Mouse (Mus musculus) neural tube, embryonic 15.5 days (tissue): ENCODE data around the gene Gm29797. TPM values are rescaled to one million over a fixed set of nuclear protein-coding genes. Genes with fewer than 3 reads are reported as not detected.
A peak's percentile ranks its signal among the peaks of the same experiment; 100 is the strongest.

Experiments
- ATAC-seq: fragments of 200-750 bp; cut with Nextera tagmentation; 2 replicates; pipeline ENCODE4 v1.8.0; 2017; ENCODE audit warnings: mild to moderate bottlenecking, moderate TSS enrichment, moderate library complexity; ENCODE audit not compliant: low FRiP score
- H3K27ac ChIP-seq: fragments of 300-500 bp; sonication (generic); replicated peaks from 2 replicates; pipeline ENCODE4 v1.5.1; 2015; ENCODE audit warnings: mild to moderate bottlenecking, inconsistent platforms
- H3K27me3 ChIP-seq: fragments of 300-500 bp; sonication (generic); replicated peaks from 2 replicates; pipeline ENCODE4 v1.6.1; 2015; ENCODE audit warnings: inconsistent platforms
- H3K36me3 ChIP-seq: fragments of 300-500 bp; sonication (generic); 2 replicates; pipeline ENCODE4 v1.6.1; 2015; ENCODE audit warnings: inconsistent platforms
- H3K4me1 ChIP-seq: fragments of 300-500 bp; sonication (generic); 2 replicates; pipeline ENCODE4 v1.6.1; 2015; ENCODE audit warnings: inconsistent platforms
- H3K4me2 ChIP-seq: fragments of 300-500 bp; sonication (generic); 2 replicates; pipeline ENCODE4 v1.6.1; 2015; ENCODE audit warnings: inconsistent platforms, mild to moderate bottlenecking, moderate library complexity
- H3K4me3 ChIP-seq: fragments of 300-500 bp; sonication (generic); replicated peaks from 2 replicates; pipeline ENCODE4 v1.5.1; 2015; ENCODE audit warnings: mild to moderate bottlenecking, inconsistent platforms
- H3K9ac ChIP-seq: fragments of 300-500 bp; sonication (generic); replicated peaks from 2 replicates; pipeline ENCODE4 v1.6.1; 2015; ENCODE audit warnings: mild to moderate bottlenecking, inconsistent platforms
- H3K9me3 ChIP-seq: fragments of 300-500 bp; sonication (generic); replicated peaks from 2 replicates; pipeline ENCODE4 v1.6.1; 2016; ENCODE audit warnings: inconsistent platforms
- WGBS: fragments of 180-500 bp; shearing (Covaris S2); methylation state at CpG from one replicate; pipeline ENCODE4 v1.1.7; 2015; ENCODE audit warnings: mixed read lengths; 5-methylcytosine and 5-hydroxymethylcytosine counted together
- polyA plus RNA-seq: library from polyadenylated mRNA; unstranded; fragments of >200 nt; fragmentation: Nextera tagmentation; extraction: Ambion mirVana; gene quantifications from 2 replicates; pipeline ENCODE4 v1.2.1, GENCODE M21; 2015

The Gm29797 gene
- 0.20 and 1.3 TPM in 2 replicates for polyA plus RNA-seq

DNA sequence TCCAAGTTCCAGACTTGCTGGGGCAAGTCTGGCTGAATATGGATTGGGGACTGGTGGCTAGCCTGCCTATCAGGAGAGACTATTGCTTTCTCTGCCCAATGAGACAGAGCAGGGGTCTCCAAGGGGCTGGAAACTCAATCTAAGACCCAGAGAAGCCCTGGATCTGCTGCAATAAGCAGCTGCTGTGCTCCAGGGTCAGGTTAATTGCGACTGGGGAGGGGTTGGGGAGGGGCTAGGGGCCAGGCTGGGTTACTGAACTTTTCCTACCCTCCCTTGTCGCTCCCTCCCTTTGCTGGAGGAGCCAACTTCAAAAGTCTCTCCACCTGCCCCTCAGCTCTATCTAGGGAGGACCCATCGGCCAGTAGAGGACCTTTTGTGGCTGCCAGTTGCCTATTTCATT is at the start of gene Gm29797:
Gene Gm29797, plus strand, starts transcription at position 301 of the 400 bp plus-strand sequence.
- Histone ChIP-seq H3K9me3 (no peaks in the 10 kb centered on the region), H3K9ac (no peak within 1 kb of the TSS), H3K36me3 (peaks cover 45% of the 10 kb centered on the region), H3K27me3 (no peaks in the 10 kb centered on the region), H3K4me3 (no peak within 1 kb of the TSS), H3K4me1 (peaks cover 7% of the 10 kb centered on the region; the same call in 1 of the 2 replicates), H3K4me2 (no peak within 1 kb of the TSS), H3K27ac (no peak within 1 kb of the TSS)
- no peak for ATAC-seq
- 53% methylated on average over 3 of the region's 3 CpGs for WGBS

DNA sequence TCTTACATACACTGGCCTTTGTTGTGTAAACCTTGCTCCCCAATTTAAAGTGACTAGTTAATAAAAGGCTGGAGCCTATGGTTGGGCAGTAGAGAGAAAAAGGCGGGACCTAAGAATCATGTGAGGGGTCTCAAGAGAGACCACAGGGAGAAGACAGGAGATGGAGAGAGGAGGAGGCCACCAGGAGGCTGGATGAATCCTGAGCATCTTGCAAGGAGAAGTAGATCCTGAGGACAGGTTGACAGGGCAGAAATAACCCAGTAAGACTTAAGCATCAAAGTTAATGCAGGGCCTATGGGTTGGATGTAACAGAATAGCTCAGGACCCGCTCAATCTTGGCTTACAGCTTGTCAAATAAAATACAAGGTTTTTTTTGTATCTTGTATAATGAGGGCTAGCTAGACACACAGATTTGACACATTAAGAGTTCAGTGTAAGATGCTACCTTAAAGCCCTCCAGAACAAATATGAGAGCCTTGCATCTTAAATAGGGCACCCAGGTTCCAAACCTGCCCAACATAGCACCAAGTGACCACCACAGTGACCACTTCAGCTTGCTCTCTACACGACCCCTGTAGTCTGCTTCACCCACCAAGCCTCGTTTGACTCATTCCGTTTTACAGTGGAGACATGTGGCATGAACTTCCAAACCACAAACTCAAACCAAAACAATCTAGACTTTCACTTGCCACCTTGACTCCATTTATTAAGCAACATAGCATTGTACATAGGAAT is 37.9 kb upstream of the Gm29797 start:
- peaks cover 56% of the 10 kb centered on the region for H3K36me3 ChIP-seq
- WGBS: 88% methylated on average over 5 of the region's 5 CpGs
- no peak for ATAC-seq

DNA sequence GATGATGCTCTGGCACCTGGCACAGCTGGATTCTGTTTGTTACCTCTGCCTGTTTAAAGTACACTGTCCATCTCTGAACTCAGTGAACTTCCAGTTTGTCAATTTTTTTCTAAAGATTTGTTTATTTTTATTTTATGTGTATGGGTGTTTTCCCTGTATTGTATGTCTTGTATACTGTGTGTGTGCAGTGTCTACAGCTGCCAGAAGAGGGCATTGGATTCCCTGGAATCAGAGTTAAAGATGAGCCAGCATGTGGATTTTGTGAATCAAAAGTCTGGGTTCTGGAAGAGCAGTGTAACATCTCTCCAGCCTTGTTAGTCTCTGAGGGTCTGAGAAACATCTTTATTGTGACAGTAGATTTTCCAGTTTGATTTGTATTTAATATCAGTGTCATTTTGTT is 33.4 kb upstream of the Gm29797 start:
- no peak overlapping the region for H3K9ac ChIP-seq
- ATAC-seq: no peak
- no peaks in the 10 kb centered on the region for H3K9me3 ChIP-seq
- peaks cover 59% of the 10 kb centered on the region for H3K36me3 ChIP-seq
- H3K4me2 ChIP-seq: no peak overlapping the region
- no peak overlapping the region for H3K27ac ChIP-seq
- no peak overlapping the region for H3K4me3 ChIP-seq
- H3K27me3 ChIP-seq: no peaks in the 10 kb centered on the region
- no peaks in the 10 kb centered on the region for H3K4me1 ChIP-seq

More for the DNA sequence above, 37.9 kb upstream of the Gm29797 start:
- Histone ChIP-seq H3K27me3 (no peaks in the 10 kb centered on the region), H3K4me2 (no peak overlapping the region), H3K27ac (no peak overlapping the region), H3K4me3 (no peak overlapping the region), H3K9me3 (no peaks in the 10 kb centered on the region), H3K4me1 (no peaks in the 10 kb centered on the region), H3K9ac (no peak overlapping the region)

DNA sequence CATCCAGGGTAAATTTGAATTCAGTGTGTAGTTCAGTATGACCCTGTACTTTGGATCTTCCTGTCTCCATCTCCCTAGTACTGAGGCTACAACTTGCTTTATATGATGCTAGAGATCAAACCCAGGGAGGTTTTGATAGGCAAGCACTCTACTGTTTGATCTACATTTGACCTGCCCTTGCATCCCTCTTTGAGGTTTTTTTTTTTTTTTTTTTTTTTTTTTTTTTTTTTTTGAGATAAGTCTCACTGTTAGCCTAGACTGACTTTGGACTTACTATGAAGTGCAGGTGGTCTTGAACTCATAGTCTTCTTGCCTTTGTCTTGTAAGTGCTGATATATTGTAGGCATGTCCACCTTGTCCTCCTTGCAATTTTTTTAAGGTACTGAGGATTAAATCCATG is 28.4 kb upstream of the Gm29797 start:
- Histone ChIP-seq H3K4me1 (no peaks in the 10 kb centered on the region), H3K27ac (no peak overlapping the region), H3K4me2 (no peak overlapping the region), H3K9ac (no peak overlapping the region), H3K4me3 (no peak overlapping the region), H3K36me3 (peaks cover 46% of the 10 kb centered on the region), H3K9me3 (no peaks in the 10 kb centered on the region), H3K27me3 (no peaks in the 10 kb centered on the region)
- no peak for ATAC-seq

DNA sequence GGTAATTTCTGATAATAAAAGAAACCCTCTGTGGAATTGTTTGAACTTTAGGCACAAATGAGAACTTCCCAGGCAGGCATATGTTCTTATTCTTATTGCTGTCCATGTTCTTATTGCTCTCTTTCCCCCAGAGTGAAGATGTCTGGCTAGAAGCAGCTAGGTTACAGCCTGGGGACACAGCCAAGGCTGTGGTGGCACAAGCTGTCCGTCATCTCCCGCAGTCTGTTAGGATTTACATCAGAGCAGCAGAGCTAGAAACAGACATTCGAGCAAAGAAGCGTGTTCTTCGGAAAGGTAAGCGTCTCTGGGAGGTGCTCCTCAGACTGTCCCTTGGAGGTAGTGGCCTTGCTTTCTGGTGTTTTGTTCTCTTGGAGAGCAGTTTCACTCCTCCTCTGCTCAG is 24.2 kb upstream of the Gm29797 start:
- no peak overlapping the region for H3K9ac ChIP-seq
- no peak overlapping the region for H3K4me2 ChIP-seq
- H3K4me1 ChIP-seq: no peaks in the 10 kb centered on the region
- no peak for ATAC-seq
- H3K27ac ChIP-seq: no peak overlapping the region
- H3K9me3 ChIP-seq: no peaks in the 10 kb centered on the region
- H3K36me3 ChIP-seq: peaks cover 64% of the 10 kb centered on the region
- 98% methylated on average over 6 of the region's 6 CpGs for WGBS
- no peaks in the 10 kb centered on the region for H3K27me3 ChIP-seq
- no peak overlapping the region for H3K4me3 ChIP-seq

DNA sequence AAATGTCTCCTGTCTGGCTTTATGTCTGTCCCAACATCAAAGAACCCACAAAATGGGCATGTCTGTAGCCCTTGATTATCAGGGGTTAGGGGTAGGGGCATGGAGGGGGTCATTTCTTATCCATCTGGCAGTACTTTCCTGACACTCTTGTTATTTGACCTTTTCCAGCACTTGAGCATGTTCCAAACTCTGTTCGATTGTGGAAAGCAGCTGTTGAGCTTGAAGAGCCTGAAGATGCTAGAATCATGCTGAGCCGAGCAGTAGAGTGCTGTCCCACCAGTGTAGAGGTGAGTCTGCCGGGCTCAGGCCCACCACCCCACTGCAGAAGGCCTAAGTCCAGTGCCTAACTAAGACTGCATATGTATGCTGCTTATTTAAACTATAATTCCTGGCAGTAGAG is 21.0 kb upstream of the Gm29797 start:
- Histone ChIP-seq H3K9ac (no peak overlapping the region), H3K27ac (no peak overlapping the region)

DNA sequence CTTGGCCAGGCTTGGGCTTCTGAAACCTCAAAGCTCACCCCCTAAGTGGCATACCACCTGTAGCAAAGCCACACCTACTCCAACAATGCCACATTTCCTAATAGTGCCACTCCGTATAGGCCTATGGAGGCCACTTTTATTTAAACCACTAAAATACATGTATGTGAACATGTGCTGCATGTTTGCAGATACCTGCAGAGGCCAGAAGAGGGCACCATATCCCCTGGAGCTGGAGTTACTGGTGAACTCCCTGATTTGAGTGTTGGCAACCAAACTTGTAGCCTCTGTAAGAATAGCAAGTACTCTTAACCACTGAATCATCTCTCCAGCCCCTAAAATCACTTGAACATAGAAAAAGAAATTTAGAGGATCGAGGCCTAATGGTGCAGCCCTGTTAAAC is 12.5 kb upstream of the Gm29797 start:
- ATAC-seq: no peak
- Histone ChIP-seq H3K4me3 (no peak overlapping the region), H3K36me3 (peaks cover 81% of the 10 kb centered on the region), H3K4me2 (no peak overlapping the region), H3K4me1 (no peaks in the 10 kb centered on the region), H3K27ac (no peak overlapping the region), H3K27me3 (no peaks in the 10 kb centered on the region), H3K9me3 (no peaks in the 10 kb centered on the region), H3K9ac (no peak overlapping the region)
- WGBS: 97% methylated on average over 2 of the region's 2 CpGs

More for the DNA sequence above, 21.0 kb upstream of the Gm29797 start:
- Histone ChIP-seq H3K4me2 (no peak overlapping the region), H3K36me3 (peaks cover 77% of the 10 kb centered on the region), H3K4me1 (no peaks in the 10 kb centered on the region), H3K4me3 (no peak overlapping the region), H3K27me3 (no peaks in the 10 kb centered on the region), H3K9me3 (no peaks in the 10 kb centered on the region)
- 95% methylated on average over 3 of the region's 3 CpGs for WGBS
- ATAC-seq: no peak

DNA sequence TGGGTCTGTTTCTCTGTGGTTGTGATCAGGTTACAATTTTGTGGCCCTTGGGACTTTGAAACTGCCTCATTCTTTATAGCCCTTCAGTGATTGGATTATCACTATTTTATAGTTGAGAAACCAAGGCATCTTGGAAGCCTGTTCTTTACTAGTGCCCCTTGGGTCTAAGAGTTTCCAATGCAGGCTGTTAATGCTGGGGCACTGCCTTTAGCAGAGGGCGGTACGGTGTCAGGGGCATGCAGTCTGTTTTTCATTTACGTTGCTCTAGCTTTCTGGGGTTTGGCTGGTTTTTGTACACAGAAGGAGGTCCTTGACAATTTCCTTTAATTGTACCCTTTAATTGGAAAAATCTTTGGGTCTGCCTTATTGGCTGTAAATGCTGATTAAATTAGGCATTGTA is 11.2 kb upstream of the Gm29797 start:
- no peaks in the 10 kb centered on the region for H3K27me3 ChIP-seq
- H3K27ac ChIP-seq: no peak overlapping the region
- H3K9me3 ChIP-seq: no peaks in the 10 kb centered on the region
- WGBS: 82% methylated on average over 3 of the region's 3 CpGs
- no peak overlapping the region for H3K9ac ChIP-seq
- H3K4me3 ChIP-seq: no peak overlapping the region
- H3K4me2 ChIP-seq: no peak overlapping the region
- peaks cover 83% of the 10 kb centered on the region for H3K36me3 ChIP-seq
- no peaks in the 10 kb centered on the region for H3K4me1 ChIP-seq
- no peak for ATAC-seq

DNA sequence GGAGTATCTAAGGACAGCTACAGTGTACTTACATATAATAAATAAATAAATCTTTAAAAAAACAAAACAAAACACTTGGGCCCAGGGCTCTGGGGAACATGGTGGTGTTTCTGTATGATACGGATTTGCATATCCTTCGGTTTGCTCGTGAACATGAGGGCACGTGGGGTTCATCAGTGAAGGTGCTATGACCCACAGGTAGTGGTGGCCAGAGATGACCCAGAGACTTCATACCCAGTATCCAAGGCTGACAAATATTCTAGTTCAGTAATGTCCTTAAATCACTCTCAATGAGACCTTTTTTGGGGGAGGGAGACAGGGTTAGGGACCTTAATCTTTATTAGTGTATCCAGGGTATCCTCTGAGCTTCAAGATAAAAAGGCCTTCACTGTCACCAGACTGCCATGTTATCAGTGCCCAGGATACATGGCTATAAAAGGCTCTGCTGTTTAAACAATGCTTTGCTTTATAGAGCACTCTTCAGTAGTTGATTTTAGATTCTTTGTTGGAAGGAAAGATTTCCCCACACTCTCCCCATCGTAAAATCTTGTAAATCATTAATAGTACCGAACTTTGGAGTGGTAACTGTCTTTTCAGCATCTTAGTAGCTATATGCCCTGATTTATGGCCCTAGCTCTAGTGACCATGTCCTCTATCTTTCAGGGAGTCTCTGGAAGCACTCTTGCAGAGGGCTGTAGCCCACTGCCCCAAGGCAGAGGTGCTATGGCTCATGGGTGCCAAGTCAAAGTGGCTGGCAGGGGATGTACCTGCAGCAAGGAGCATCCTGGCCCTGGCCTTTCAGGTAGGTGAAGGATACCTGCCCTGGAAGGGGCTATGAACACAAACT is 10.0 kb upstream of the Gm29797 start:
- WGBS: 83% methylated on average over 6 of the region's 6 CpGs
- H3K27me3 ChIP-seq: no peaks in the 10 kb centered on the region
- no peak for ATAC-seq

DNA sequence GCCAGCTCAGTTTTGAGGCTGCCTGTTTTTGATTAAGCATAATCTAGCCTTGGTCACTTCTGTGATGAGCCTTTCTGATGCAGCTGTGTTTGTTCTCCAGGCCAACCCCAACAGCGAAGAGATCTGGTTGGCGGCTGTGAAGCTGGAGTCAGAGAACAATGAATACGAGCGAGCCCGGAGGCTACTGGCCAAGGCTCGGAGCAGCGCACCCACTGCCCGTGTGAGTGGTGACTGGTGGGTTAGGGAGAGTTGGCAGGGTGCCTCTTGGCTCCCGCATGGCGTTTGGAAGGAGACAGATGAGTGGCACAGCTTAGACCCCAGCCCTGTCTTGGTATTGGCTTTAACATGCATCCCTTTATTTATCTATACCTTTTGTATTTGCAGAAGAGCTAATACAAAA is 7.9 kb upstream of the Gm29797 start:
- no peaks in the 10 kb centered on the region for H3K4me1 ChIP-seq
- peaks cover 81% of the 10 kb centered on the region for H3K36me3 ChIP-seq
- no peaks in the 10 kb centered on the region for H3K9me3 ChIP-seq
- H3K4me3 ChIP-seq: no peak overlapping the region
- 87% methylated on average over 10 of the region's 10 CpGs for whole genome bisulfite sequencing
- H3K27ac ChIP-seq: no peak overlapping the region
- no peak for ATAC-seq
- H3K9ac ChIP-seq: no peak overlapping the region
- no peak overlapping the region for H3K4me2 ChIP-seq
- no peaks in the 10 kb centered on the region for H3K27me3 ChIP-seq

More for the DNA sequence above, 10.0 kb upstream of the Gm29797 start:
- Histone ChIP-seq H3K4me1 (no peaks in the 10 kb centered on the region), H3K4me2 (no peak overlapping the region), H3K27ac (no peak overlapping the region), H3K36me3 (peaks cover 78% of the 10 kb centered on the region), H3K9me3 (no peaks in the 10 kb centered on the region), H3K9ac (no peak overlapping the region), H3K4me3 (no peak overlapping the region)

DNA sequence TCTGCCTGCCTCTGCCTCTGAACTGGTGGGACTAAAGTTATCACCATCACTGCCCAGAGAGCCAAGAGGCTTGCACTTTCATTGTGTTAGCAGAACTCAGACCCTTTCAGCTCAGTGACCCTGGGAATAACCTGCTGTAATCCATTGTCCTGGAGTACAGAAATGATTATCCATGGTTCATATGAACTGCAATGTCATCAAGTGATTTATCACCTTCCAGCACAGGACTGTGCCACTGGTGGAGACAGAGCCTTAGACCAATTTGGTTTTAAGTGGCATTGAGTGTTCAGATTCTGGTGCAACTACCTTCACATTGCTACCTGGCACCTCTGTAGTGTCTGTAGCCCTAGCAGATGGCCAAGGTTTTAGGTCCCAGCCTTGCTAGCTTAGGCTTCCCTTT is 3.8 kb upstream of the Gm29797 start:
- H3K4me1 ChIP-seq: 0 out of 2 replicates have a peak, but pooled peaks cover 2% of the 10 kb centered on the region
- peaks cover 76% of the 10 kb centered on the region for H3K36me3 ChIP-seq
- H3K27me3 ChIP-seq: no peaks in the 10 kb centered on the region
- H3K4me3 ChIP-seq: no peak overlapping the region
- H3K4me2 ChIP-seq: no peak overlapping the region
- H3K9me3 ChIP-seq: no peaks in the 10 kb centered on the region
- ATAC-seq: no peak
- H3K27ac ChIP-seq: no peak overlapping the region
- H3K9ac ChIP-seq: no peak overlapping the region

DNA sequence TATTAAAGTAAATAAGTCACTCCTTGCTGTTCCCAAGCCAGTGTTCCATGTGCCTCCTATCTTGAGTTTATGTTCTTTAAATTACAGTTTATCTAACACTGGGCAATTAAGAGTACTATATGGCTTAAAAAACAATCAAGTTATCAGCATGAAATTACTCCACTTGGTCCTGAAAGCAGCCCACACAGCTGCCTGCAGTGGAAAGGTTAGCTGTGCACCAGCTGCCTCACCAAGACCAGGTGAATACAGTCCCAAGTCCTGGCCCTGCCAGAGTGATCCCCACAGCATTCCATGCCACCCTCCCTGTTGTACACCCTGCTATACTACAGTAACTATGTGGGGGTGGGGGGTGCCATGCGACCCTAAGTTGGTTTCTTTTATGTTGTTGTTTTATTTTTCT is 3.3 kb upstream of the Gm29797 start:
- no peak overlapping the region for H3K9ac ChIP-seq
- no peak overlapping the region for H3K27ac ChIP-seq
- H3K4me3 ChIP-seq: no peak overlapping the region
- H3K36me3 ChIP-seq: peaks cover 71% of the 10 kb centered on the region
- H3K4me1 ChIP-seq: 0 out of 2 replicates have a peak, but pooled peaks cover 2% of the 10 kb centered on the region
- H3K4me2 ChIP-seq: no peak overlapping the region
- H3K9me3 ChIP-seq: no peaks in the 10 kb centered on the region
- peak; percentile 57 for ATAC-seq
- no peaks in the 10 kb centered on the region for H3K27me3 ChIP-seq
- 93% methylated on average over 1 of the region's 1 CpGs for WGBS
